Mouse (Mus musculus) liver, adult 2 months (tissue): ENCODE measurements around the gene Gdpd2.

Experiments
- CTCF ChIP-seq: fragments of 200-500 bp; IDR thresholded peaks from 2 replicates; pipeline ENCODE4 v1.5.1; 2011; ENCODE audit warnings: low read depth, low read length, control low read depth
- POLR2A ChIP-seq: fragments of 200-500 bp; IDR thresholded peaks from 2 replicates; pipeline ENCODE4 v1.6.1; 2011; ENCODE audit warnings: low read length, control low read depth; ENCODE audit not compliant: insufficient read depth; ENCODE audit errors: extremely low read depth

GRCm38 (mm10) chrX:100740785-100741184, 11.1 kb downstream of the Gdpd2 start:
- TF ChIP-seq CTCF, result no peak
- TF ChIP-seq POLR2A, result no peak
